Mouse (Mus musculus) ES-E14 (cell line): ENCODE data around the gene Tenm2.

Experiments used
- MAFK ChIP-seq: IDR thresholded peaks from 2 replicates; pipeline ENCODE4 v1.6.1; 2014; ENCODE audit warnings: mild to moderate bottlenecking, low read depth, low read length, inconsistent platforms; ENCODE audit not compliant: insufficient read depth
- ZC3H11A ChIP-seq: IDR thresholded peaks from 2 replicates; pipeline ENCODE4 v1.6.1; 2012; ENCODE audit warnings: low read depth, mild to moderate bottlenecking, inconsistent platforms, low read length, borderline replicate concordance
- ZNF384 ChIP-seq: IDR thresholded peaks from 2 replicates; pipeline ENCODE4 v1.6.1; 2012; ENCODE audit warnings: low read depth, low read length, inconsistent platforms

- TF ChIP-seq ZC3H11A (no peak), MAFK (no peak), ZNF384 (no peak)
Measured at GRCm38 (mm10) chr11:36940557-36941110, 295.1 kb downstream of the Tenm2 start.
